Mouse (Mus musculus) heart, embryonic 10.5 days (tissue): ENCODE data around the gene Prkar1a. TPM values are rescaled to one million over a fixed set of nuclear protein-coding genes. Genes with fewer than 3 reads are reported as not detected.
A peak's percentile ranks its signal among the peaks of the same experiment; 100 is the strongest.

ENCODE experiments used
- DNase-seq: peaks from one replicate; pipeline ENCODE4 v3.0.0-alpha.2; 2017; ENCODE audit warnings: low spot score
- H3K27ac ChIP-seq: fragments of 300-500 bp; sonication (generic); 2 replicates; pipeline ENCODE4 v1.5.1; 2016; ENCODE audit warnings: mild to moderate bottlenecking
- H3K27me3 ChIP-seq: fragments of 300-500 bp; sonication (generic); 2 replicates; pipeline ENCODE4 v1.6.1; 2016; ENCODE audit warnings: mild to moderate bottlenecking; ENCODE audit not compliant: poor library complexity, insufficient read depth, severe bottlenecking
- H3K36me3 ChIP-seq: fragments of 300-500 bp; sonication (generic); 2 replicates; pipeline ENCODE4 v1.6.1; 2016; ENCODE audit warnings: mild to moderate bottlenecking, moderate library complexity
- H3K4me1 ChIP-seq: fragments of 300-500 bp; sonication (generic); 2 replicates; pipeline ENCODE4 v1.6.1; 2016; ENCODE audit warnings: mild to moderate bottlenecking
- H3K4me3 ChIP-seq: fragments of 300-500 bp; sonication (generic); 2 replicates; pipeline ENCODE4 v1.5.1; 2016; ENCODE audit warnings: mild to moderate bottlenecking, moderate library complexity
- H3K9me3 ChIP-seq: fragments of 300-500 bp; sonication (generic); 2 replicates; pipeline ENCODE4 v1.6.1; 2016; ENCODE audit warnings: mild to moderate bottlenecking, moderate library complexity
- WGBS: fragments of 180-500 bp; shearing (Covaris S2); methylation state at CpG from one replicate; pipeline ENCODE4 v1.1.7; 2016; 5-methylcytosine and 5-hydroxymethylcytosine counted together
- polyA plus RNA-seq: library from polyadenylated mRNA; unstranded; fragments of >200 nt; fragmentation: Nextera tagmentation; extraction: Ambion mirVana; gene quantifications from 2 replicates; pipeline ENCODE4 v1.2.1, GENCODE M21; 2016

Gene Prkar1a
- polyA plus RNA-seq, 1 experiment from 2014 or later = 365 TPM

DNA sequence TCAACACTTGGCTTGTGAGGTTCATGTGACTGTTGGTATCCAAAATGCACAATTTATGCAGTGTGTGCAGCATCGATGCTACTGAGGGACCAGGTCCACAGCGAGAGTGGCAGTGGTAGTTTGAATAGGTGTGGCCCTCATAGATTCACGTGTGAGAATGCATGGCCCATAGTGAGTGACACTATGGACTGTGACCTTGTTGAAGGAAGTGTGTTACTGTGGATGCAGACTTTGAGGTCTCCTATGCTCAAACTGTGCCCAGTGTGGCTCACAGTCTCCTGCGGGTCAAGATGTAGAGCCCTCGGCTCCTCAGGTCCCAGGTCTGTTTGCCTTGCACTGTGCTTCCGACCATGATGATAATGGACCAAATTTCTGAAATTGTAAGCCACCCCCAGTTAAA is 33.0 kb downstream of the Prkar1a start:
- peak; percentile 66 for DNase-seq
- Histone ChIP-seq H3K4me3 (no peak overlapping the region), H3K27me3 (no peaks in the 10 kb centered on the region), H3K36me3 (no peaks in the 10 kb centered on the region), H3K9me3 (no peaks in the 10 kb centered on the region), H3K4me1 (peaks cover 17% of the 10 kb centered on the region), H3K27ac (peak overlapping the region; percentile 65; the same call in 1 of the 2 replicates)
- 82% methylated on average over 6 of the region's 6 CpGs for WGBS

DNA sequence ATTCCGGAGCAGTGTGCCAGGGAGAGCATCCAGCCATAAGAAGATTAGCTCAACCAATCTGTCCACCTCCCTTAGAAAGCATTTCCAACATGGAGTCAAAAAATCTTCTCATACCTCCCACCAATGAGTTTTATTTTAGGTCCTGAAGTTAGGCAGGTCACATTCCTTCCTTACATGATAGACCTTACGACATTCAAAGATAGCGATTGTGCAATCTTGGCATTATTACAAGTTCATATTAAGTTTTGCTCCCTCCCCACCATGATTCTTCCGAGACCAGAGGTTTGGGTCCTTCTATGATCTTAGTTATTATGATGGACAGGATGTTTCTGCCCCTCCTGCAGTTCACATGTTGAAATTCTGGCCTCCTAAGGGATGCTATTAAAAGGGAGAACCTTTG is 40.3 kb downstream of the Prkar1a start:
- no peaks in the 10 kb centered on the region; the same call in 1 of the 2 replicates for H3K4me1 ChIP-seq
- H3K4me3 ChIP-seq = no peak overlapping the region
- H3K9me3 ChIP-seq = no peaks in the 10 kb centered on the region
- DNase-seq = no peak
- H3K36me3 ChIP-seq = no peaks in the 10 kb centered on the region
- no peak overlapping the region for H3K27ac ChIP-seq
- H3K27me3 ChIP-seq = no peaks in the 10 kb centered on the region
- 80% methylated on average over 4 of the region's 4 CpGs for WGBS

DNA sequence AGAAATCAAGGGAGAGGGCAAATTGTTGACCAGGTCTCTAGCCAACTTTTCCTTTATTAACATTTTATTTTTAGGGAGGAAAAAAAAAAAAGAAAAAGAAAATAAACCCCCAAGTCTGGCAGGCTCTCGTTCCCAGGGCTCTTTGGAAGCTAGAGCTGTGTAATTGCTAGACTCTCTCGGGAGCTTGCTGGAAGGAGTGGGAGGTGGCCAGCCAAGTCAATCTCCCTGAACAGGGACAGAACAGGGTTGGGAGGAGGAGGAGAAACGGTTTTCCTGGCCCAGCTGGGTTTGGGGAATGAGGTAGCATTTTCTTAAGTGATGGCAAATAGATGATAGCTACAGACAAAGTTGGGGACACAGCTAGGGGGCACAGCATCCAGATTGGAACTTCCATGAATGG is 43.5 kb downstream of the Prkar1a start:
- Histone ChIP-seq H3K4me1 (no peaks in the 10 kb centered on the region), H3K4me3 (no peak overlapping the region), H3K9me3 (no peaks in the 10 kb centered on the region), H3K27ac (no peak overlapping the region), H3K36me3 (no peaks in the 10 kb centered on the region), H3K27me3 (no peaks in the 10 kb centered on the region)
- 39% methylated on average over 3 of the region's 3 CpGs for WGBS
- DNase-seq = no peak

GRCm38 (mm10) chr11:109696519-109696918 is 47.3 kb downstream of the Prkar1a start:
- WGBS = 81% methylated on average over 4 of the region's 4 CpGs

DNA sequence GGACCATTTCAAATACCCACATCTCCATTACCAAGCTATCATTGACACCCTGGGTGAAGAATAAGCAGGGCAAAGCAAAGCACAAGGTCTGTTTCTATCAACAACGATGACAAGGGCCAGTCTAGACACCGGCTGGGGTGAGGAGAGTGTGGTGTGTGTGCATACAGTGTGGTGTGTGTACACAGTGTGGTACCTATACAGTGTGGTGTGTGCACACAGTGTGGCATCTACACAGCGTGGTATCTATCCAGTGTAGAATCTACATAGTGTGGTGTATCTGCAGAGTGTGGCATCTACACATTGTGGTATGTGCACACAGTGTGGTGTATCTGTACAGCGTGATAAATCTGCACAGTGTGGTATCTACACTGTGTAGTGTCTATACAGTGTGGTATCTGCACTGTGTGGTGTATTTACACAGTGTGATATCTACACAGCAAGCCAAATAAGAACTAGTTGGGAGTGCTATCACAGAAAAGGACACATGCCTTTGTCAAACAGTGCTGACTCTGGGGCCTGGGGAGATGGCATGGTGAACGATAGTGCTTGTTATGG is 48.0 kb downstream of the Prkar1a start:
- Histone ChIP-seq H3K9me3 (no peaks in the 10 kb centered on the region), H3K4me3 (no peak overlapping the region), H3K27me3 (no peaks in the 10 kb centered on the region), H3K4me1 (no peaks in the 10 kb centered on the region), H3K27ac (no peak overlapping the region), H3K36me3 (no peaks in the 10 kb centered on the region)
- WGBS = 82% methylated on average over 5 of the region's 5 CpGs
- no peak for DNase-seq

More at GRCm38 (mm10) chr11:109696519-109696918, 47.3 kb downstream of the Prkar1a start:
- no peak for DNase-seq
- H3K9me3 ChIP-seq = no peaks in the 10 kb centered on the region
- H3K27me3 ChIP-seq = no peaks in the 10 kb centered on the region
- H3K4me1 ChIP-seq = no peaks in the 10 kb centered on the region
- no peak overlapping the region for H3K27ac ChIP-seq
- H3K36me3 ChIP-seq = no peaks in the 10 kb centered on the region
- H3K4me3 ChIP-seq = no peak overlapping the region

GRCm38 (mm10) chr11:109698740-109699139 is 49.5 kb downstream of the Prkar1a start:
- Histone ChIP-seq H3K27ac (no peak overlapping the region), H3K4me1 (no peaks in the 10 kb centered on the region), H3K27me3 (no peaks in the 10 kb centered on the region), H3K36me3 (no peaks in the 10 kb centered on the region), H3K4me3 (no peak overlapping the region), H3K9me3 (no peaks in the 10 kb centered on the region)
- WGBS = 90% methylated on average over 10 of the region's 10 CpGs
- DNase-seq = no peak

DNA sequence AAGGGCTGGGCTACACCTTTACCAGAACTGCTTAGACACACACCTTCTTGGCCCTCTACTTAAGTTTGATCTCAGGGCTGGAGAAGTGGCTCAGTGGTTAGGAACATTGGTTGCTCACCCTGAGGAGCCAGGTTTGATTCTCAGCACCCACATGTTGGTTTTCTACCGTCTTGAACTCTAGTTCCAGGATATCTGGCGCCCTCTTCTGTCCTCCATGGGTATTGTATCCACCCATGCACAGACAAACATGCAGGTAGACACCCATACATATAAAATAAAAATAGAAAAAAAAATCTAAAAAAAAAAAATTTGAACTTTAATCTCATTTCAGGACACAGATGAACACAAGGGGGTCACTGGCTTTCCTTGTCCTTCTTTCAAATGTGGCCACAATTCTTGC is 50.6 kb downstream of the Prkar1a start:
- Histone ChIP-seq H3K36me3 (no peaks in the 10 kb centered on the region), H3K27ac (no peak overlapping the region), H3K4me1 (peaks cover 2% of the 10 kb centered on the region; the same call in 1 of the 2 replicates), H3K9me3 (no peaks in the 10 kb centered on the region), H3K27me3 (no peaks in the 10 kb centered on the region), H3K4me3 (no peak overlapping the region)
- DNase-seq = no peak
- 33% methylated on average over 2 of the region's 2 CpGs for WGBS

GRCm38 (mm10) chr11:109700761-109701160 is 51.6 kb downstream of the Prkar1a start:
- no peaks in the 10 kb centered on the region for H3K27me3 ChIP-seq
- no peak overlapping the region for H3K4me3 ChIP-seq
- no peak overlapping the region for H3K27ac ChIP-seq
- no peaks in the 10 kb centered on the region for H3K36me3 ChIP-seq
- no peaks in the 10 kb centered on the region for H3K9me3 ChIP-seq
- WGBS = 68% methylated on average over 6 of the region's 6 CpGs
- H3K4me1 ChIP-seq = peaks cover 11% of the 10 kb centered on the region
- no peak for DNase-seq

GRCm38 (mm10) chr11:109702031-109702815 is 53.0 kb downstream of the Prkar1a start:
- 63% methylated on average over 10 of the region's 10 CpGs for WGBS

GRCm38 (mm10) chr11:109703845-109704244 is 54.6 kb downstream of the Prkar1a start:
- Histone ChIP-seq H3K4me1 (peaks cover 23% of the 10 kb centered on the region), H3K4me3 (no peak overlapping the region), H3K27me3 (no peaks in the 10 kb centered on the region), H3K36me3 (no peaks in the 10 kb centered on the region), H3K9me3 (no peaks in the 10 kb centered on the region), H3K27ac (no peak overlapping the region)
- WGBS = 82% methylated on average over 9 of the region's 9 CpGs
- DNase-seq = no peak

More at GRCm38 (mm10) chr11:109702031-109702815, 53.0 kb downstream of the Prkar1a start:
- Histone ChIP-seq H3K9me3 (no peaks in the 10 kb centered on the region), H3K4me1 (peaks cover 23% of the 10 kb centered on the region), H3K27me3 (no peaks in the 10 kb centered on the region), H3K36me3 (no peaks in the 10 kb centered on the region), H3K27ac (no peak overlapping the region), H3K4me3 (no peak overlapping the region)
- DNase-seq = no peak

GRCm38 (mm10) chr11:109704311-109705205 is 55.4 kb downstream of the Prkar1a start:
- no peak for DNase-seq
- Histone ChIP-seq H3K27me3 (no peaks in the 10 kb centered on the region), H3K4me1 (peaks cover 23% of the 10 kb centered on the region), H3K27ac (no peak overlapping the region), H3K36me3 (no peaks in the 10 kb centered on the region), H3K4me3 (no peak overlapping the region), H3K9me3 (no peaks in the 10 kb centered on the region)
- WGBS = 91% methylated on average over 22 of the region's 22 CpGs

- Histone ChIP-seq H3K4me1 (peaks cover 23% of the 10 kb centered on the region), H3K27me3 (no peaks in the 10 kb centered on the region), H3K4me3 (no peak overlapping the region; the same call in 1 of the 2 replicates), H3K27ac (peak overlapping the region; percentile 32; the same call in 1 of the 2 replicates), H3K36me3 (no peaks in the 10 kb centered on the region), H3K9me3 (no peaks in the 10 kb centered on the region)
- 61% methylated on average over 9 of the region's 9 CpGs for WGBS
- DNase-seq = no peak
These were observed 56.3 kb downstream of the Prkar1a start for GRCm38 (mm10) chr11:109705336-109706054.
